Mouse (Mus musculus) monocyte, adult 2 months (primary cell): Measurements from ENCODE around the gene Mbnl2.

ENCODE experiments used
- DNase-seq, 2 experiments: peaks; one replicate each; pipeline ENCODE4 v3.0.0; 2022; ENCODE audit warnings: low spot score in 2 of 2, low read depth in 1 of 2

Mbnl2 gene

DNA sequence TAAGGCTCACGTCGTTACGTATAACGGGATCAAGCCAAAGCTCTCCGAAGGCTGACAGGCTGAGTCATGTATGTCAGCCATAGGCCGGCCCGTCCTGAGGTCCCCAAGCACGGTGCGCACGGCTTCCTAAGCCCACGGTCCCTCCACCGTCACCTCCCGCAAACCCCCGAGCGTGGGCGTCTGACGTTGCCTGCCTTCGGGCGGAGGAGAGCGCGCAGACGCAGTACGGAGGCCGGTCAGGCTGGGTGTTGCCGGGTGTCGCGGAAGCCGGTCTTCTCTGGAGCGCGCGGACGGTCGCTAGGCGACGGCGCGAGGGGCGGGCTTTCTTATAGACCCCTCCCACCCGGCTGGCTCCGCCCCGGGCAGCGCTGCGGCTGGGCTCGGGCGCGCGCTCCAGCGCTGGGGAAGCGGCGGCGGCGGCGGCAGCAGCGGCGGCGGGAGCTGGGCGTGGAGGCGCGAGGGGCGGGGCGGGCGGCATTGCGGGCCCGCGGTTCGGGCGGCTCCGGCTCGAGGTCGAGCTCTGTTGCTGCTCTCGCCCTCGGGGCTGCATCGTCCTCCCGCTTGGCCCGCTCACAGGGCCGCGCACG is 202.6 kb downstream of the Mbnl2 start, which contains the start of gene Rap2a:
Gene Rap2a, plus strand, starts transcription at position 463 of the 587 bp plus-strand sequence.
- peak; percentile 78 to 92 for DNase-seq

DNA sequence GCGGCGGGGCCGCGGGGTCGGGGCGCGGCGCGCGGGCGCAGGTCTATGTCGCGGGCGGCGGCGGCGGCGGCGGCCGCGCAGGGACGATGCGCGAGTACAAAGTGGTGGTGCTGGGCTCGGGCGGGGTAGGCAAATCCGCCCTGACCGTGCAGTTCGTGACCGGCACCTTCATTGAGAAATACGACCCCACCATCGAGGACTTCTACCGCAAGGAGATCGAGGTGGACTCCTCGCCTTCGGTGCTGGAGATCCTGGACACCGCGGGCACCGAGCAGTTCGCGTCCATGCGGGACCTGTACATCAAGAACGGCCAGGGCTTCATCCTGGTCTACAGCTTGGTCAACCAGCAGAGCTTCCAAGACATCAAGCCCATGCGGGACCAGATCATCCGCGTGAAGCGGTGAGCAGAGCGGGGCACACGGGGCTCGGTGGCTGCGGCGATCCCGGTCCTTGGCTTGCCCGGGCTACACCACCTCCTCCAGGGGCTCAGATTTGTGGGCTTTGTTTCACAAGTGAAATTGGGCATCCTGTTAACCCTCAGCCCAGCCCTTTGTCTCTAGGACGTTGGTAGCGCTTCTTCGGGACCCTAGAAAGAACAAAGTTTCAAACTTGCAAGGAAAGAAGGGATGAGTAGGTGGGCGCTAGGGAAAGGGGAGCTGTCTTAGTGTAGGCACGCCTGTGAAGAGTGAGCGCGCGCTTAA is 203.3 kb downstream of the Mbnl2 start:
- DNase-seq = peak in 1 of 2 experiments; percentile 8

DNA sequence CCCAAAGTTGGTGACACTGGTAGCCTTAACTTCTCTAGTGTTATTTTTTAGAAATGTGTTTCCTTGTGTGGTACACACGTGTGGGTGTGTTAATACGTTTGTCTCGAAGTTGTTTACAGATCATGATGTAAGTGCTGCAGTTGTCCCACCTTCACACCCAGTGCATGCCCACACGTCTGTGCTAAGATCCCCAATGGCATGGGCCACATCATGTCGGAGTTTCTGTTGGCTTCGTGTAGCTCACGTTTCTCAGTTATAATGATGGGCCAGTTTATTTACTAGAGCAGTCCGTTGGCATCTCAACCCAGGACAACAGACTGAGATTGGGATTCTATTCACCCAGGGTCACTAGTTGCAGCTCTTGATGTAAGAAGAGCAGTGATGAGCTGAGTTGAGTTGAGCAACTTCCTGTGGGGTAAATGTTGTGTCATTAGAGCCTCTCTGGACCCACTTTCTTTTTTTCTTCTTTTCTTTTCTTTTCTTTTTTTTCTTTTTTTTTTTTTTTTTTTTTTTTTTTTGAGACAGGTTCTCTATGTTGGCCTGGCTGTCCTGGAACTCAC is 205.0 kb downstream of the Mbnl2 start:
- peak in 1 of 2 experiments; percentile 3 for DNase-seq

DNA sequence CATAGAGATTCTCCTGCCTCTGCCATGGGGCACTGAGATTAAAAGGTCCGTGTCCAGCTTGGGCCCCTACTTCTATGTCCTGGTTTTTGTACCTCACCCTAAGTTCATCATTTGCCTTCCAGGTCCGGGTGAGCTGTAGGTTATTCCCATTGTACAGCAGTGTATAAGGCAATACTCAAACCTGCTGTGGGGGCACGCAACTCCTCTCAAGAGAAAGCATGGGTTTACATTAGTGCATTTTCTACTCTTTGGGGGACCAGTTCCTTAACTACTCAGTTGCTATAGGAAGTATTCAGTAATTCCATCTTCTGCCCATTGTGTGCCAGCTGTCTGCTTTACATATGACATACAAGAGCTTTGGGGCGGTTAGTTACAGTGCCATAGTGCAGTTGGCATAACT is 205.5 kb downstream of the Mbnl2 start:
- DNase-seq = no peak
